ENCODE assay signal across 22 mouse cellular contexts in the genomic region with DNA sequence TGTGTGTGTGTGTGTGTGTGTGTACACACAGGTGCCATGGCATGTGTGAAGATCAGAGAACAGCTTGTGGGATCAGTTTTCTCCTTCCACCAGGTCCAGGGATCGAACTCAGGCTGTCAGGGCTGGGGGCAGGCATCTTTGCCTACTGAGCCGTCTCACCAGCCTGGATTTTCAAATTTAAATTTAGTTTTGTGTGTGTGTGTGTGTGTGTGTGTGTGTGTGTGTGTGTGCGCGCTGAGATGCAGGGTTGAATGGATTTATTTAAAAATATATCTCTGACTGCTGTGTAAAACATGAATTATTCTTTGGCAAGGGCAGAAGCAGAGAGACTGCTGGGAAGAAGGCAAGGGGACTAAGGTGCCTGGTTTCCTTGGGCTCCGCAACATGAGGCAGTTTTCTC. TPM values are rescaled to one million over a fixed set of nuclear protein-coding genes. Genes with fewer than 3 reads are reported as not detected.
A peak's percentile ranks its signal among the peaks of the same experiment; 100 is the strongest.
DNase-seq lines count a peak whose midpoint lies in the region; ATAC-seq and TF ChIP-seq lines count a peak whose summit lies in the region.
"Had no signal": no experiment of that assay in that cellular context is flagged by ENCODE, and none has a peak within 500 bp of the region (broad histone marks: within the 10 kb centered on the region; RNA-seq: fewer than 3 reads in every experiment).

No protein-coding gene starts in this region.

- peaks cover 67% of the 10 kb centered on the region for H3K36me3 ChIP-seq in hindbrain, embryonic 13.5 days
- peaks cover 40% of the 10 kb centered on the region for H3K36me3 ChIP-seq in neural tube, embryonic 12.5 days
- H3K36me3 ChIP-seq: embryonic facial prominence, embryonic 13.5 days had no signal

- H3K9ac ChIP-seq in hindbrain, embryonic 13.5 days: no peak overlapping the region
- 0 out of 2 replicates have a peak overlapping the region, but pooled peaks have one; percentile 21 for H3K9ac ChIP-seq in neural tube, embryonic 12.5 days
- H3K9ac ChIP-seq: embryonic facial prominence, embryonic 13.5 days had no signal

- 0 out of 2 replicates have a peak overlapping the region, but pooled peaks have one; percentile 27 for H3K27ac ChIP-seq in cortical plate, adult 2 months (ENCODE audit: insufficient read depth, low read length)
- H3K27ac ChIP-seq in hindbrain, embryonic 13.5 days: peak overlapping the region; percentile 80
- peak overlapping the region; percentile 51 for H3K27ac ChIP-seq in neural tube, embryonic 12.5 days
- H3K27ac ChIP-seq: embryonic facial prominence, embryonic 13.5 days had no signal

- WGBS in hindbrain, embryonic 13.5 days: 85% methylated on average over 5 of the region's 5 CpGs
- WGBS in neural tube, embryonic 12.5 days: 83% methylated on average over 5 of the region's 5 CpGs

- TF ChIP-seq POLR2A in cortical plate, adult 2 months (IDR thresholded peaks at IDR 0.05; ENCODE audit: extremely low read depth, insufficient read depth, low read length): peak; percentile 24; the same call in 1 of the 2 replicates

- ATAC-seq in hindbrain, embryonic 13.5 days (ENCODE audit: low FRiP score): no peak
- ATAC-seq in neural tube, embryonic 12.5 days (ENCODE audit: low FRiP score, low read depth): no peak
- ATAC-seq in granulocyte monocyte progenitor cell, adult 5-6 weeks (replicated peaks; ENCODE audit: poor library complexity, severe bottlenecking): no peak
- ATAC-seq: intestine, postnatal 0 days had no signal

- intact Hi-C loops in left cerebral cortex, postnatal 14 days (cut with DNase I): no loop called here

- H3K4me2 ChIP-seq in hindbrain, embryonic 13.5 days: no peak overlapping the region
- H3K4me2 ChIP-seq in neural tube, embryonic 12.5 days (replicated peaks): no peak overlapping the region
- H3K4me2 ChIP-seq: embryonic facial prominence, embryonic 13.5 days; liver, embryonic 11.5 days had no signal

- no peak overlapping the region for H3K4me3 ChIP-seq in cortical plate, adult 2 months (ENCODE audit: insufficient read depth, low read length)
- no peak overlapping the region for H3K4me3 ChIP-seq in hindbrain, embryonic 13.5 days
- H3K4me3 ChIP-seq in neural tube, embryonic 12.5 days: no peak overlapping the region
- H3K4me3 ChIP-seq: embryonic facial prominence, embryonic 13.5 days; megakaryocyte, embryonic 14.5 days; myocyte had no signal

- peak; percentile 53 to 76 for DNase-seq in left cerebral cortex, postnatal 14 days (ENCODE audit: low spot score in 2 of 2)
- no peak for DNase-seq in left cerebral cortex, adult 8-10 months (ENCODE audit: low spot score in 2 of 2)
- DNase-seq in heart, adult 9 months (ENCODE audit: low spot score in 2 of 2): no peak
- DNase-seq: adrenal gland, postnatal 14 days; cerebellum, postnatal 10 days; heart, adult 18-20 months; heart, postnatal 4 days; left cerebral cortex, postnatal 4 days; lung, adult 18-20 months; thymus, postnatal 36 days had no signal

- no peaks in the 10 kb centered on the region for H3K9me3 ChIP-seq in hindbrain, embryonic 13.5 days
- no peaks in the 10 kb centered on the region for H3K9me3 ChIP-seq in neural tube, embryonic 12.5 days
- H3K9me3 ChIP-seq: embryonic facial prominence, embryonic 13.5 days; megakaryocyte, embryonic 14.5 days had no signal

- no peak for TF ChIP-seq CTCF in cortical plate, adult 2 months (IDR thresholded peaks at IDR 0.05; ENCODE audit: extremely low read depth, insufficient read depth, low read length)

- peaks cover 8% of the 10 kb centered on the region for H3K4me1 ChIP-seq in cortical plate, adult 2 months (ENCODE audit: control insufficient read depth, insufficient read depth, low read length)
- H3K4me1 ChIP-seq in hindbrain, embryonic 13.5 days (replicated peaks): peaks cover 50% of the 10 kb centered on the region
- H3K4me1 ChIP-seq in neural tube, embryonic 12.5 days: peaks cover 45% of the 10 kb centered on the region
- H3K4me1 ChIP-seq: megakaryocyte, embryonic 14.5 days had no signal

- no peaks in the 10 kb centered on the region for H3K27me3 ChIP-seq in hindbrain, embryonic 13.5 days
- no peaks in the 10 kb centered on the region for H3K27me3 ChIP-seq in neural tube, embryonic 12.5 days (replicated peaks)
- H3K27me3 ChIP-seq: embryonic facial prominence, embryonic 13.5 days had no signal

RNA-seq across cellular contexts. Expression of gene Mgat5b, which starts 16.2 kb away (rescaled TPM):
- 10 to 100 TPM; 80.0 to 86.1 TPM for total RNA-seq in left cerebral cortex, postnatal 14 days (2021)
- 10 to 100 TPM; 70.0 to 82.4 (median 74.9) TPM for total RNA-seq in left cerebral cortex, adult 8-10 months (2022)
- 56.9 and 62.1 TPM in 2 replicates for polyA plus RNA-seq in cortical plate, adult 2 months (2012; rRNA removed)
- 22.8 and 24.5 TPM in 2 replicates for polyA plus RNA-seq in hindbrain, embryonic 13.5 days (2015; fragmentation: Nextera tagmentation; extraction: Ambion mirVana)
- polyA plus RNA-seq in neural tube, embryonic 12.5 days (2016; fragmentation: Nextera tagmentation; extraction: Ambion mirVana): 26.8 and 30.1 TPM in 2 replicates
- total RNA-seq in granulocyte monocyte progenitor cell, adult 5-6 weeks (2014; fragmentation: Nextera tagmentation): not detected in 2 replicates
- not detected in 2 replicates for total RNA-seq in granulocyte monocyte progenitor cell, adult 5-6 weeks (2017)
- total RNA-seq: CH12.LX; gastrocnemius, adult 8-10 months; MEL had no signal
- polyA plus RNA-seq: myocyte had no signal

Comparison
In these comparisons a context has a peak if more than half of its experiments do, and no peak if none do; other contexts are left out.
1. DNase-seq: peak in left cerebral cortex, postnatal 14 days (2 of 2); none in left cerebral cortex, adult 8-10 months (0 of 2) and heart, adult 9 months (0 of 2).
2. H3K27ac ChIP-seq: peak in every context shown above with its lines; median percentile 80 in hindbrain, embryonic 13.5 days; 51 in neural tube, embryonic 12.5 days; 27 in cortical plate, adult 2 months.
3. RNA of gene Mgat5b, which starts 16.2 kb away (total RNA-seq): 80.0 to 86.1 TPM in left cerebral cortex, postnatal 14 days and 70.0 to 82.4 TPM in left cerebral cortex, adult 8-10 months; not detected in granulocyte monocyte progenitor cell, adult 5-6 weeks; every median in the first group is over 10 times any median in the second.